Mouse (Mus musculus): ENCODE measurements around the gene B3galt6.

DNA sequence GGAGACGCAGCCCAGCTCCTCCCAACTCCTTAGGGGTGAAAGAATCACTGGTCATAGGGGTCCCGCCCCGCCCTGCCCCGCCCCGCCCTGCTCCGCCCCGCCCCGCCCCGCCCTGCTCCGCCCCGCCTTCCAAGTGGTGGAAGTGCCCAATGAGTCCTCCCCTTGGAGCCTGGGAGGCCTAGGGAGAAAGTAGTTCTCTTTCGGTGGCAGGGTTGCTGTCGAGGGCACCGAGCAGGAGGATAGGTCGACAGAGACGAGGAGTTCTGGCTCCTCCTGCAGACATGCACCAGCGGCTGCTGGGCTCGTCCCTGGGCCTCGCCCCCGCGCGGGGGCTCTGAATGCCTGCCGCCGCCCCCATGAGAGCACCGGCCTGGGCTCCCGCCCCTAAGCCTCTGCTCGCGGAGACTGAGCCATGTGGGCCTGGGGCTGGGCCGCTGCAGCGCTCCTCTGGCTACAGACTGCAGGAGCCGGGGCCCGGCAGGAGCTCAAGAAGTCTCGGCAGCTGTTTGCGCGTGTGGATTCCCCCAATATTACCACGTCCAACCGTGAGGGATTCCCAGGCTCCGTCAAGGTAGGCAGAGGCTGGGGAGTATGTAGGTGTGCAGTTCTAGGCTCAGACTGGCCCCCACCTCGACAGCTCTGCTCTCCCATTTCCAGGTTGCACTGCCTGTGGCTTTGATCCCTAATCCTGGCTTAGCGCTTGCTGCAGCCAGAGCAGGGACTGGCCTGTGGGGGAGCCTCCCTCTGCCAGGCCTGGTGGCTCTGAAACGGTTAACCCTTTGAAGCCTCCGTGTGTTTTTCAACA lies 30.1 kb downstream of the B3galt6 start, which contains the start of gene C1qtnf12:
- TF ChIP-seq CTCF (conservative IDR thresholded peaks at IDR 0.05 in 1 of 2, IDR thresholded peaks at IDR 0.05 in 1 of 2; ENCODE audit: low read depth in 2 of 2, low read length in 2 of 2): no peak
- TF ChIP-seq CHD2 (IDR thresholded peaks at IDR 0.05; ENCODE audit: low read length): no peak

Data from CH12.LX (cell line).